Mouse (Mus musculus) intestine, embryonic 15.5 days (tissue): ENCODE data around the gene Axdnd1. TPM values are rescaled to one million over a fixed set of nuclear protein-coding genes. Genes with fewer than 3 reads are reported as not detected.

Experiments used
- ATAC-seq: fragments of 200-750 bp; cut with Nextera tagmentation; 2 replicates; pipeline ENCODE4 v1.8.0; 2017; ENCODE audit warnings: moderate TSS enrichment, moderate library complexity
- H3K27ac ChIP-seq: fragments of 300-500 bp; sonication (generic); 2 replicates; pipeline ENCODE4 v1.5.1; 2015; ENCODE audit warnings: mild to moderate bottlenecking, inconsistent platforms
- H3K27me3 ChIP-seq: fragments of 300-500 bp; sonication (generic); replicated peaks from 2 replicates; pipeline ENCODE4 v1.6.1; 2015; ENCODE audit warnings: inconsistent platforms
- H3K36me3 ChIP-seq: fragments of 300-500 bp; sonication (generic); 2 replicates; pipeline ENCODE4 v1.6.1; 2015; ENCODE audit warnings: inconsistent platforms
- H3K4me1 ChIP-seq: fragments of 300-500 bp; sonication (generic); replicated peaks from 2 replicates; pipeline ENCODE4 v1.6.1; 2015; ENCODE audit warnings: inconsistent platforms
- H3K4me2 ChIP-seq: fragments of 300-500 bp; sonication (generic); replicated peaks from 2 replicates; pipeline ENCODE4 v1.6.1; 2015; ENCODE audit warnings: mild to moderate bottlenecking, inconsistent platforms
- H3K4me3 ChIP-seq: fragments of 300-500 bp; sonication (generic); replicated peaks from 2 replicates; pipeline ENCODE4 v1.5.1; 2015; ENCODE audit warnings: inconsistent platforms
- H3K9ac ChIP-seq: fragments of 300-500 bp; sonication (generic); 2 replicates; pipeline ENCODE4 v1.6.1; 2015; ENCODE audit warnings: inconsistent platforms
- H3K9me3 ChIP-seq: fragments of 300-500 bp; sonication (generic); 2 replicates; pipeline ENCODE4 v1.6.1; 2016; ENCODE audit warnings: inconsistent platforms
- WGBS: fragments of 180-500 bp; shearing (Covaris S2); methylation state at CpG from one replicate; pipeline ENCODE4 v1.1.7; 2015; 5-methylcytosine and 5-hydroxymethylcytosine counted together
- polyA plus RNA-seq: library from polyadenylated mRNA; unstranded; fragments of >200 nt; fragmentation: Nextera tagmentation; extraction: Ambion mirVana; gene quantifications from 2 replicates; pipeline ENCODE4 v1.2.1, GENCODE M21; 2015

Axdnd1 gene
- 0.28 and 0.76 TPM in 2 replicates for polyA plus RNA-seq

DNA sequence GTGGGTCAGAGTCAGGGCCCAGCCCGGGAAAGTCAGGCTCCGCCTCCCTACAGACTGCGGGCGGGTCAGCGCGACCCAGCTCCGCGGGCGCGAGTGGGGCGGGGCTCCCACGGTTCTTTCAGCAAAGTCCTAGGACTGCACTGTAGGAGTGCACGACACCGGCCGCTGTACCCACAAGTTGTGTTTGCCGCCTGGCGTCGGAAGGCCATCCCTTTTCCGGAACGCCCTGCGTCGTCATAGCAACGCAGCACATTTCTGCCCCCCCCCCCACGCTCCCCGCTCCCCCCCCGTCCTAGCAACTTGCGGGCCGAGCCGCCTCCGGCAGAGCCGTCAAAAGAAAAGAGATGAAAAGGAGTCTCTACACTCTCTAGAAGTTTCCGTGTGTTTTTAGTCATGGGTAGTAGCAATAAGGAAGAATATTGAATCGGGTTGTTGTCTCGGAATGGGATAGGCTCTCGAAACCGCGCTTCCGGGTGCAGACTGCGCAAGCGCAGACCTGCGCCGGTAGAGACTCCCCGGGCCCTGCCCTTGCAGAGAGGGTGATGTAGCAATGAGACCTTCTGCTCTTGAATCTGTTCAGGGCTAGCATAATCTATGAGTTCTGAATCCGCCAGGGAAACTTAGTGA is at the start of gene Axdnd1:
Gene Axdnd1, minus strand, starts transcription at position 489 of the 627 bp plus-strand sequence.
- peak; percentile 98 for ATAC-seq
- H3K4me2 ChIP-seq = peak within 1 kb of the TSS; percentile 80
- peak within 1 kb of the TSS; percentile 67 for H3K4me3 ChIP-seq
- H3K36me3 ChIP-seq = no peaks in the 10 kb centered on the region
- no peaks in the 10 kb centered on the region for H3K27me3 ChIP-seq
- peak within 1 kb of the TSS; percentile 50 for H3K9ac ChIP-seq
- no peaks in the 10 kb centered on the region for H3K9me3 ChIP-seq
- peak within 1 kb of the TSS; percentile 67 for H3K27ac ChIP-seq
- 1% methylated on average over 44 of the region's 44 CpGs for WGBS
- no peaks in the 10 kb centered on the region for H3K4me1 ChIP-seq

DNA sequence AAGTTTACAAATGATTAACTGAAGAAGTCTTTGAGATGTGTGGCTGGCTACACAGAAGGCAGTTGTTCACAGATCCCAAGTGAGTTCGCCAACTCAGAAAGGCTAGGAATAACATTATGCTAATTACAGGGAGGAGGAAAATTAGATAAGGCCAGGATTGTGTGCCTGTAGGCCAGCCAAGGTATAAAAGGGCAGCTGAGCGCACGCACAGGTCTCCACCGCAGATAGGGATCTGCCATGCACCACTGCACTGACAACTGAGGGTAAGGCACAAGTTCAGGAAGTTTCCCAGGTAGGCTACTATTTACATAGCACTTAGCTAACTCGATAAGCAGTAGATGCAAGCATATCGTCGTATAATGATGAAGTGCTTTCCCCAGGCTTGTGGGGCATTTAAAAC is 49.6 kb upstream of the Axdnd1 start:
- 54% methylated on average over 7 of the region's 7 CpGs for WGBS
- H3K4me1 ChIP-seq = peaks cover 6% of the 10 kb centered on the region; the same call in 1 of the 2 replicates
- peak; percentile 86 for ATAC-seq
- H3K9me3 ChIP-seq = no peaks in the 10 kb centered on the region
- H3K27ac ChIP-seq = peak overlapping the region; percentile 79
- no peak overlapping the region for H3K4me3 ChIP-seq
- no peaks in the 10 kb centered on the region for H3K27me3 ChIP-seq
- H3K36me3 ChIP-seq = peaks cover 8% of the 10 kb centered on the region
- peak overlapping the region; percentile 71 for H3K4me2 ChIP-seq
- H3K9ac ChIP-seq = no peak overlapping the region

DNA sequence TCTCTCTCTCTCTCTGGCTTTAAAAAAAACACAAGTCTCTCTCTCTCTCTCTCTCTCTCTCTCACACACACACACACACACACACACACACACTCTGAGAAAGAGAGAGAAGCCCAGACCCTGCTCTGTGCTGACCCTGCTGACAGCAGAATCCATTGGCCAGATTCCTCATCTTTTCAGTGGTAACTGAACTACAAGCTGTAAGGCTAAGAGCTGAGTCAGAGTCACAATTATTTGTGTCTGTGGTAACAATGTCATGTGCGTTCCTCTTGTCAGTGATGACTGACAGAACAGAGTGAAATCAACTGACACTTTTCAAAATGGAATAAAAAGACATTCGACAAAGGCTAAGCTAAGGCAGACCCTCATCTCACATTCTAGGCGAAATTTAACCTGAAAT is 47.6 kb upstream of the Axdnd1 start:
- no peak for ATAC-seq

DNA sequence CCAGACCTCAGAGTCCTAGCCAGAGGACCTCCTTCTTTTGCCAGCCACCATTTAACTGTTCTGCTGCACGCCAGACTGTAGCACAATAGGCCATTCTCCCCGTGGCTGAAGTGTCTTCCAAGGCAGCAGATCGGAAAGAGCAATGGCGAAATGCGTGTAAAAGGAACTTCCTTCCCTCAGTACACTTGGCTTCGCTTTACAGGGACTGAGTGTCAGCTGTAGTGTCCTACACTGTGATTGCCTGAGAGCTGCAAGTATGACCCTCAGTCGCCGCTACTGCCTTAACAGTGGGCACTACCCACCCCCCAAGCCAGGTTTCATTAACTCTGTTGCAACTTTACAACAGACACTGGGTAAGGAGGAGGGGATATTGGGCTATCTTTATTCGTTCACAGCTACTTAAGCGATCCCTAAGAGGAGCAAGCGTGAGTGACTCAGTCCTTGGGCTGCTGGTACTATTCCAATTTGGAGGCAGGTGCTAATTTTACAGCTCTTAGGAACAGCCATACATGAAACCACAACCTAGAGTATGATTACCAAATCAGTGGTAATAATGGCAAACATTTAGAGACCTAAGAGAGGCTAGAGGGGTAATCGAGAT is 46.8 kb upstream of the Axdnd1 start:
- 0 out of 2 replicates have a peak overlapping the region, but pooled peaks have one; percentile 4 for H3K4me2 ChIP-seq
- H3K4me1 ChIP-seq = 0 out of 2 replicates have a peak, but pooled peaks cover 7% of the 10 kb centered on the region

More for the DNA sequence above, 47.6 kb upstream of the Axdnd1 start:
- Histone ChIP-seq H3K36me3 (peaks cover 9% of the 10 kb centered on the region), H3K27me3 (no peaks in the 10 kb centered on the region), H3K4me3 (no peak overlapping the region), H3K27ac (0 out of 2 replicates have a peak overlapping the region, but pooled peaks have one; percentile 17), H3K4me2 (no peak overlapping the region), H3K9ac (no peak overlapping the region), H3K4me1 (0 out of 2 replicates have a peak, but pooled peaks cover 7% of the 10 kb centered on the region), H3K9me3 (no peaks in the 10 kb centered on the region)
- 74% methylated on average over 3 of the region's 3 CpGs for WGBS

DNA sequence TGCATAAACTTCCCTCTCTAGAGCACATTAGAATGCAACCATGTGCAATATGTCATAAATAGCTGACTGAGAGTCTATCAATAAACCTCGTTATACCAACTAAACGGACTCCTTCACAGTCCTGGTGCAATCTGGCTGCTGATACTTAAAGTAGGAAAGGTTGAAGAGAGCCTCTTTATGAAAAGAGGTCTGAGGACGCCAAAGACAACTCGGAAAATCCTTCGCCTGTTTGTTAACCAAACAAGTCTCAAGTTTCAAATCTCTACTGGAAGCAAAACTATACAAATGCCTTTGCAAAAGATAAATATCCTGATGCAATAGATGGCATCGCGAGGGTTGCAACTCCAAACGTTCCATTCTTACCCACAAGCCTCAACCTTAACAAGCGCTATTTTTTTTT is 44.0 kb upstream of the Axdnd1 start:
- Histone ChIP-seq H3K4me3 (no peak overlapping the region), H3K4me1 (0 out of 2 replicates have a peak, but pooled peaks cover 2% of the 10 kb centered on the region), H3K4me2 (no peak overlapping the region), H3K9ac (no peak overlapping the region), H3K9me3 (no peaks in the 10 kb centered on the region), H3K36me3 (peaks cover 9% of the 10 kb centered on the region), H3K27me3 (no peaks in the 10 kb centered on the region), H3K27ac (no peak overlapping the region)
- no peak for ATAC-seq
- WGBS = 70% methylated on average over 9 of the region's 9 CpGs

More for the DNA sequence above, 46.8 kb upstream of the Axdnd1 start:
- 67% methylated on average over 12 of the region's 12 CpGs for WGBS
- ATAC-seq = 0 out of 2 replicates have a peak, but pooled peaks have one; percentile 7
- H3K27me3 ChIP-seq = no peaks in the 10 kb centered on the region
- no peak overlapping the region for H3K9ac ChIP-seq
- H3K36me3 ChIP-seq = peaks cover 9% of the 10 kb centered on the region
- H3K27ac ChIP-seq = no peak overlapping the region
- H3K9me3 ChIP-seq = no peaks in the 10 kb centered on the region
- no peak overlapping the region for H3K4me3 ChIP-seq

DNA sequence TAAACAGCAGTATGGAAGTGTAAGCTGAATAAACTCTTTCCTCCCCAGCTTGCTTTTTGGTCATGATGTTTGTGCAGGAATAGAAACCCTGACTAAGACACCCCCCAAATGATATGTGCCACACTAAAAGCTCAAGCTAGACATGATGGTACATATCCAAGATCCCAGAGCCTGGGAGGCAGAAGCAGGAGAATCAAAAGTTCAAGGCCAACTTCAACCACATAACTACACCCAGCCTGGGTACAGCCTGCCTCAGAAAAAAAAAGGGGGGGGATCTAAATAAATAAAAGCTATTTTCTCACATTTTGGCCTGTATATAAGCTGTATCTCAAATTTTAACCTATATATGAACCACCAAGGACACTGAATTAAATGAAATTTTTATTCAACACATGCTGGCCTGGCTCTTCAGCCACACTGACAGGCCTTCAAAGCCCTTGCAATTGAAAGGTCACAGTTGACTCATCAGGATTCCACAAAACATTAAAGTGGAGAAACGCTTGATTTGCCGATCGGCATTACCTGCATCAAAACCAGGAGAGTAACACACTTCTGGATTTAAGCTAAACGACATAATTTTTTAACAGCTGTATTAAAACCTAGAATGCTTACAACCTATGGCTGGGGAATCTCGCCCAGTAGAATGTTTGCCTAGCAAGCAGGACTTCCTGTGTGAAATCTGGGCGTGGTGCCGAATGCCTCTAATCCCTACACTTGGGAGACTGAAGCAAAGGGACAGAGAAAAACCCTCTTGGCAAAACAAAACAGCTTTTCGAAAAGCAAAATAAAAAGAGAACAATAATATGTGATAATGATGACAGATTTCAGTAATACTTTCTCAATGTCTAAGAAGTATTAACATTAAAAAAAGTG is 43.3 kb upstream of the Axdnd1 start:
- no peak overlapping the region for H3K4me3 ChIP-seq
- H3K4me2 ChIP-seq = no peak overlapping the region
- no peak overlapping the region for H3K9ac ChIP-seq
- H3K4me1 ChIP-seq = 0 out of 2 replicates have a peak, but pooled peaks cover 3% of the 10 kb centered on the region
- no peak overlapping the region for H3K27ac ChIP-seq
- H3K9me3 ChIP-seq = no peaks in the 10 kb centered on the region
- H3K27me3 ChIP-seq = no peaks in the 10 kb centered on the region
- 75% methylated on average over 8 of the region's 8 CpGs for WGBS
- peaks cover 9% of the 10 kb centered on the region for H3K36me3 ChIP-seq
- no peak for ATAC-seq

DNA sequence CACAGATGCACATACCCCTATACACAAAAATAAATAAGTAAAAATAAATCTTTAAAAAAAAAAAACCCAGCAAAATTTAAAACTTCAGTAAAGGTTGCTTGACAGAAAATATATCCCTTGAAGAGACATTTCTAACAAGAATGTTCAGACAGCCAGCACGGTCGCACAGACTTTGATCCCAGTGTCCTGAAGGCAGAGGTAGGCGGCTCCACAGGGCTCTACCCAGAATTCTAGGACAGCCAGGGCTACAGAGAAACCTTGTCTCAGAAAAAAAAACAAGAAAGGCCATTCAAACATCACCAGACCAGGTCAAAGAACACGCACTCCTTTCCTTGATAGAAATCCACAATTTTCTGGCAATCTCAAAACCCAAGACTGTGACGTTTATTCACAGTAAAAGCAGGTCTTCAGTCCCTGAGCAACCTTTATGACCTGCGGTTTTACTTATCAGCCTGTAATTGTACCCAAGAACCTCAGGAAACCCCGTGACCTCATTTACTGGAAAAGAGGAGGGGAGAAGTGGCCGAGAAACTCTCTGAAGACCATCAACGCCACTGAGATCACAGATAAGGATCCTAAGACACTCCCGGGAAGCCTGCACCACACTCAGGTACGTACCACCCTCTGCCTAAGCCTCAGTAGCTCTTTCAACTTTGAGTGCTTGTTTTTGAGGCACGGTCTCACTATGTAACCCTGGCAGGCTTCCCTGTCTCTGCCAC is 41.5 kb upstream of the Axdnd1 start:
- Histone ChIP-seq H3K27ac (peak overlapping the region; percentile 64), H3K4me3 (no peak overlapping the region), H3K27me3 (no peaks in the 10 kb centered on the region), H3K4me2 (peak overlapping the region; percentile 19), H3K9ac (no peak overlapping the region), H3K36me3 (peaks cover 9% of the 10 kb centered on the region), H3K9me3 (no peaks in the 10 kb centered on the region), H3K4me1 (0 out of 2 replicates have a peak, but pooled peaks cover 7% of the 10 kb centered on the region)
- WGBS = 55% methylated on average over 12 of the region's 12 CpGs
- peak; percentile 79 for ATAC-seq

DNA sequence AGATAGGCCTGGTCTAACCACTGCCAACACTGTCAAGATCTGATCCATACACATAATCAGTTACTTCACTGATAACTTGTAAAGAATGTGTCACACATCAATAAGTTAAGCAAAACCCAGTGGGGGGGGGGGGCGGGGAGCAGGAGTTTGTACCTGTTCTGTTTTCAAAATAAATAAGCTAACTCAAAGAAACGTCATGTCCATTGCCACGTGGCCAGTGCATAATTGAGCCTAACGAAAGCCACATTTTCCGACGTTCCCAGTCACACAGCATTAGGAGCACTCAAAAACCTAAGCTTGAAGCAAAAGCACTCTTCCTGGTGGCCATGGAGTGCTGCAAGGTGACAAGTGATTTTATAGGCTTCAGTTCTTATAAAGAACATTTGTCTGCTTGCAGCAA is 40.1 kb upstream of the Axdnd1 start:
- H3K4me3 ChIP-seq = no peak overlapping the region
- ATAC-seq = no peak
- H3K9ac ChIP-seq = no peak overlapping the region
- H3K9me3 ChIP-seq = no peaks in the 10 kb centered on the region
- 86% methylated on average over 6 of the region's 6 CpGs for WGBS
- H3K27ac ChIP-seq = no peak overlapping the region
- no peaks in the 10 kb centered on the region for H3K27me3 ChIP-seq
- H3K36me3 ChIP-seq = peaks cover 7% of the 10 kb centered on the region
- H3K4me2 ChIP-seq = no peak overlapping the region
- H3K4me1 ChIP-seq = 0 out of 2 replicates have a peak, but pooled peaks cover 7% of the 10 kb centered on the region

DNA sequence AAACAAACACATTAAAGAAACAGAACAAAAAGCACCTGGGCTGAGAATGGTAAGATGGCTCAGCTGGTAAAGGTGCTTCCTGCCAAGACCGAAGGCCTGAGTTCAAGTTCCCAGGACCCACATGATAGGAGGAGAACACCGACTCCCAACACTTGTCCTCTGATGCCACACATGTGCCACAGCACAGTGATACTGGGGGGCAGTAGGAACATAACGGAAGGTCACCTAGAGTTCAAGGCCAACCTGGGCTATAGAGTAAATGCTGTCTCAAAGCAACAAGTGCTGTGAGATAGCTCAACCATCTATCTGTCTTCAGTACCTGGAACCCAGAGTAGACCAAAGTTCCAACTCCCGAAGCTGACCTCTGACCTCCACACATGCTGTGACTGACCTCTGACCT is 39.3 kb upstream of the Axdnd1 start:
- no peak overlapping the region for H3K27ac ChIP-seq

DNA sequence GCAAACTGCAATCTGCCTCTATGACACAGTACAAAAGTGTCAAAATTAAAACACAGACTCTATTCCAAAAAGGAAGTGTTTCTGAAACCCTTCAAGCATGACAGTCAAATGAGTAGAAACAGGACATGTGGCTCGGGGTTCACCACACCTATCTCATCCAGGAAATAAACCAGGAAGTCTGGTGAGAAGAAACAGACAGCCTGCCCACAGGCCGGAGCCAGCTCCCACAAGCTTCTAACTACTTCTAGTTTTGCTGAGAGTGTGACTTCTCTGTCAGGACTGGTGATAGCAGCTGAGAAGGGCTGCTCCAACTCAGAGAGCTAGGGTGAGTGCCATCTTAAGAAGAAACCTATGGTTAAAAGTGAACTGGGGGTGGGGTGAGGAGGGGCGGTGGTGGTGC is 38.7 kb upstream of the Axdnd1 start:
- WGBS = 36% methylated on average over 3 of the region's 3 CpGs
- no peak overlapping the region for H3K27ac ChIP-seq
- 0 out of 2 replicates have a peak, but pooled peaks cover 2% of the 10 kb centered on the region for H3K36me3 ChIP-seq
- no peaks in the 10 kb centered on the region for H3K9me3 ChIP-seq
- H3K9ac ChIP-seq = no peak overlapping the region
- H3K4me2 ChIP-seq = no peak overlapping the region
- H3K4me3 ChIP-seq = no peak overlapping the region
- 0 out of 2 replicates have a peak, but pooled peaks cover 5% of the 10 kb centered on the region for H3K4me1 ChIP-seq
- no peaks in the 10 kb centered on the region for H3K27me3 ChIP-seq
- ATAC-seq = 0 out of 2 replicates have a peak, but pooled peaks have one; percentile 24

More for the DNA sequence above, 39.3 kb upstream of the Axdnd1 start:
- 0 out of 2 replicates have a peak, but pooled peaks cover 2% of the 10 kb centered on the region for H3K36me3 ChIP-seq
- 94% methylated on average over 4 of the region's 4 CpGs for WGBS
- no peak overlapping the region for H3K9ac ChIP-seq
- H3K4me2 ChIP-seq = no peak overlapping the region
- ATAC-seq = no peak
- H3K27me3 ChIP-seq = no peaks in the 10 kb centered on the region
- H3K4me1 ChIP-seq = 0 out of 2 replicates have a peak, but pooled peaks cover 7% of the 10 kb centered on the region
- no peaks in the 10 kb centered on the region for H3K9me3 ChIP-seq
- no peak overlapping the region for H3K4me3 ChIP-seq

DNA sequence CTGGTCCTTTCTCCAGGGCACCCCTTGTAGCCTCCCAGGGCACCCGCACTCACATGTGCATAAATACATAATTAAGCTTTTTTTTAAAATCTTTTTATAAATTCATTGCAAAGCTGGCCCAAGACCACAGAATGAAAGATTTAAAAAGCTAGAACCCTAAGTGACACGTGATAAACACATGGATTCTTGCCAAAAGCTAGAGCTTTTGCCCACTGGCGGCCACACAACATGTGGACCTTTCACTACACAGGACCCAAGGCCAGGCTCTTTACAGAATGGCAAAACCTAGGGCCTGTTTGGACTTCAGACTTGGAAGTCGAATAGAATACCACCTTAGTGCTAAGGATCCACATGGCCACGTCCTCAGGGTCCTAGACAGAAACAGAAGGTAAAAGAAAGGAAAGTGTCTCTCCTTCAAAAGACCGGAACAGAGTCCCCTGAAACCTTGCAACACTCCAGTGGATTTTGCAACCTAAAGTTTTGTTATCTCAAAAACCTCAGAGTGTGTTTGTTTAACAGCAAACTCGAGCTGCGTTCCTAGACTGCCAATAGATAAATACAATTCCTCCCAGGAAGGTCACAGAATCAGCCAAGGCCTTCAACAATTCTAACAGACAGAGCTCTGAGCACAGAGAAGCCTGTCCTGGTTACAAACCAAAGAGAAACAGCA is 37.6 kb upstream of the Axdnd1 start:
- ATAC-seq = no peak; the same call in 1 of the 2 replicates
- Histone ChIP-seq H3K36me3 (0 out of 2 replicates have a peak, but pooled peaks cover 2% of the 10 kb centered on the region), H3K4me1 (0 out of 2 replicates have a peak, but pooled peaks cover 5% of the 10 kb centered on the region), H3K27ac (no peak overlapping the region), H3K4me3 (no peak overlapping the region), H3K9me3 (no peaks in the 10 kb centered on the region), H3K27me3 (no peaks in the 10 kb centered on the region), H3K9ac (no peak overlapping the region), H3K4me2 (no peak overlapping the region)
- 53% methylated on average over 8 of the region's 8 CpGs for WGBS
